Mouse (Mus musculus) embryonic facial prominence, embryonic 13.5 days (tissue): ENCODE data around the gene Pfkm. TPM values are rescaled to one million over a fixed set of nuclear protein-coding genes. Genes with fewer than 3 reads are reported as not detected.

ENCODE experiments used
- ATAC-seq: fragments of 200-750 bp; cut with Nextera tagmentation; 2 replicates; pipeline ENCODE4 v1.8.0; 2017; ENCODE audit warnings: low read depth; ENCODE audit not compliant: insufficient number of reproducible peaks, insufficient read depth, low FRiP score, low TSS enrichment
- H3K27ac ChIP-seq: fragments of 300-500 bp; sonication (generic); 2 replicates; pipeline ENCODE4 v1.5.1; 2015; ENCODE audit warnings: moderate library complexity, mild to moderate bottlenecking, inconsistent platforms
- H3K27me3 ChIP-seq: fragments of 300-500 bp; sonication (generic); 2 replicates; pipeline ENCODE4 v1.6.1; 2015; ENCODE audit warnings: mild to moderate bottlenecking, inconsistent platforms
- H3K36me3 ChIP-seq: fragments of 300-500 bp; sonication (generic); 2 replicates; pipeline ENCODE4 v1.6.1; 2015; ENCODE audit warnings: mild to moderate bottlenecking, inconsistent platforms
- H3K4me1 ChIP-seq: fragments of 300-500 bp; sonication (generic); 2 replicates; pipeline ENCODE4 v1.6.1; 2015; ENCODE audit warnings: inconsistent platforms
- H3K4me2 ChIP-seq: fragments of 300-500 bp; sonication (generic); 2 replicates; pipeline ENCODE4 v1.6.1; 2015; ENCODE audit warnings: moderate library complexity, mild to moderate bottlenecking, inconsistent platforms
- H3K4me3 ChIP-seq: fragments of 300-500 bp; sonication (generic); 2 replicates; pipeline ENCODE4 v1.5.1; 2015; ENCODE audit warnings: mild to moderate bottlenecking, inconsistent platforms
- H3K9ac ChIP-seq: fragments of 300-500 bp; sonication (generic); 2 replicates; pipeline ENCODE4 v1.6.1; 2015; ENCODE audit warnings: mild to moderate bottlenecking, inconsistent platforms
- H3K9me3 ChIP-seq: fragments of 300-500 bp; sonication (generic); 2 replicates; pipeline ENCODE4 v1.6.1; 2016; ENCODE audit warnings: inconsistent platforms
- WGBS: fragments of 180-500 bp; shearing (Covaris S2); methylation state at CpG from one replicate; pipeline ENCODE4 v1.1.7; 2015; ENCODE audit warnings: mixed read lengths; 5-methylcytosine and 5-hydroxymethylcytosine counted together
- polyA plus RNA-seq: library from polyadenylated mRNA; unstranded; fragments of >200 nt; fragmentation: Nextera tagmentation; extraction: Ambion mirVana; gene quantifications from 2 replicates; pipeline ENCODE4 v1.2.1, GENCODE M21; 2015

The Pfkm gene
- polyA plus RNA-seq, 1 experiment from 2014 or later, result 47.0 TPM

GRCm38 (mm10) chr15:98120831-98121230, 28.4 kb downstream of the Pfkm start:
- Histone ChIP-seq H3K4me1 (no peaks in the 10 kb centered on the region), H3K9me3 (no peaks in the 10 kb centered on the region), H3K4me3 (no peak overlapping the region), H3K9ac (peak overlapping the region; percentile 46; the same call in 1 of the 2 replicates), H3K27ac (no peak overlapping the region), H3K4me2 (no peak overlapping the region), H3K36me3 (peaks cover 94% of the 10 kb centered on the region), H3K27me3 (no peaks in the 10 kb centered on the region)
- WGBS, result 93% methylated on average over 20 of the region's 20 CpGs
- no peak for ATAC-seq

- 83% methylated on average over 4 of the region's 4 CpGs for WGBS
- Histone ChIP-seq H3K4me3 (no peak overlapping the region), H3K4me2 (no peak overlapping the region), H3K4me1 (no peaks in the 10 kb centered on the region), H3K36me3 (peaks cover 98% of the 10 kb centered on the region), H3K9ac (no peak overlapping the region), H3K27ac (no peak overlapping the region), H3K27me3 (no peaks in the 10 kb centered on the region), H3K9me3 (no peaks in the 10 kb centered on the region)
- ATAC-seq, result no peak
Measured at GRCm38 (mm10) chr15:98131001-98131400, 38.6 kb downstream of the Pfkm start.

GRCm38 (mm10) chr15:98131451-98131850, 39.1 kb downstream of the Pfkm start:
- no peaks in the 10 kb centered on the region for H3K4me1 ChIP-seq
- WGBS, result 93% methylated on average over 7 of the region's 7 CpGs

GRCm38 (mm10) chr15:98131942-98132655, 39.7 kb downstream of the Pfkm start:
- H3K9me3 ChIP-seq, result no peaks in the 10 kb centered on the region
- H3K4me2 ChIP-seq, result no peak overlapping the region
- no peaks in the 10 kb centered on the region for H3K27me3 ChIP-seq
- no peak overlapping the region for H3K9ac ChIP-seq
- H3K4me3 ChIP-seq, result no peak overlapping the region
- H3K4me1 ChIP-seq, result no peaks in the 10 kb centered on the region
- ATAC-seq, result no peak
- WGBS, result 75% methylated on average over 15 of the region's 15 CpGs
- no peak overlapping the region for H3K27ac ChIP-seq
- peaks cover 98% of the 10 kb centered on the region for H3K36me3 ChIP-seq

More at GRCm38 (mm10) chr15:98131451-98131850, 39.1 kb downstream of the Pfkm start:
- Histone ChIP-seq H3K9me3 (no peaks in the 10 kb centered on the region), H3K27me3 (no peaks in the 10 kb centered on the region), H3K4me2 (no peak overlapping the region), H3K4me3 (no peak overlapping the region), H3K36me3 (peaks cover 98% of the 10 kb centered on the region), H3K27ac (no peak overlapping the region), H3K9ac (no peak overlapping the region)
- no peak for ATAC-seq

GRCm38 (mm10) chr15:98133471-98133870, 41.1 kb downstream of the Pfkm start:
- Histone ChIP-seq H3K9ac (no peak overlapping the region), H3K27ac (no peak overlapping the region), H3K9me3 (no peaks in the 10 kb centered on the region), H3K4me1 (no peaks in the 10 kb centered on the region), H3K4me2 (no peak overlapping the region), H3K27me3 (no peaks in the 10 kb centered on the region), H3K4me3 (no peak overlapping the region), H3K36me3 (peaks cover 96% of the 10 kb centered on the region)
- WGBS, result 86% methylated on average over 3 of the region's 3 CpGs
- no peak for ATAC-seq

GRCm38 (mm10) chr15:98134034-98134433, 41.6 kb downstream of the Pfkm start:
- H3K27ac ChIP-seq, result no peak overlapping the region
- H3K4me1 ChIP-seq, result no peaks in the 10 kb centered on the region
- WGBS, result 91% methylated on average over 4 of the region's 4 CpGs
- peaks cover 95% of the 10 kb centered on the region for H3K36me3 ChIP-seq
- ATAC-seq, result no peak
- no peak overlapping the region for H3K4me2 ChIP-seq
- H3K9me3 ChIP-seq, result no peaks in the 10 kb centered on the region
- H3K27me3 ChIP-seq, result no peaks in the 10 kb centered on the region
- H3K4me3 ChIP-seq, result no peak overlapping the region
- no peak overlapping the region for H3K9ac ChIP-seq

GRCm38 (mm10) chr15:98134666-98135065, 42.3 kb downstream of the Pfkm start:
- no peak for ATAC-seq
- Histone ChIP-seq H3K4me3 (no peak overlapping the region), H3K4me1 (no peaks in the 10 kb centered on the region), H3K27ac (no peak overlapping the region), H3K9ac (no peak overlapping the region), H3K9me3 (no peaks in the 10 kb centered on the region), H3K4me2 (no peak overlapping the region), H3K36me3 (peaks cover 96% of the 10 kb centered on the region), H3K27me3 (no peaks in the 10 kb centered on the region)
- 87% methylated on average over 3 of the region's 3 CpGs for WGBS

- Histone ChIP-seq H3K4me3 (no peak overlapping the region), H3K27ac (no peak overlapping the region), H3K4me1 (no peaks in the 10 kb centered on the region), H3K4me2 (no peak overlapping the region), H3K9me3 (no peaks in the 10 kb centered on the region), H3K9ac (no peak overlapping the region), H3K36me3 (peaks cover 95% of the 10 kb centered on the region), H3K27me3 (no peaks in the 10 kb centered on the region)
- no peak for ATAC-seq
- 93% methylated on average over 13 of the region's 13 CpGs for WGBS
Measured at GRCm38 (mm10) chr15:98135671-98136070, 43.3 kb downstream of the Pfkm start.

GRCm38 (mm10) chr15:98136871-98137270, 44.5 kb downstream of the Pfkm start:
- no peak for ATAC-seq
- Histone ChIP-seq H3K36me3 (peaks cover 93% of the 10 kb centered on the region), H3K27me3 (no peaks in the 10 kb centered on the region), H3K27ac (no peak overlapping the region), H3K9me3 (no peaks in the 10 kb centered on the region), H3K4me1 (no peaks in the 10 kb centered on the region), H3K4me3 (no peak overlapping the region), H3K4me2 (no peak overlapping the region), H3K9ac (no peak overlapping the region)
- 93% methylated on average over 9 of the region's 9 CpGs for WGBS

GRCm38 (mm10) chr15:98139763-98140162, 47.4 kb downstream of the Pfkm start:
- Histone ChIP-seq H3K4me3 (no peak overlapping the region), H3K4me1 (peaks cover 6% of the 10 kb centered on the region), H3K27me3 (no peaks in the 10 kb centered on the region), H3K4me2 (no peak overlapping the region), H3K27ac (no peak overlapping the region), H3K9me3 (no peaks in the 10 kb centered on the region), H3K36me3 (peaks cover 71% of the 10 kb centered on the region), H3K9ac (no peak overlapping the region)
- no peak for ATAC-seq
- 89% methylated on average over 7 of the region's 7 CpGs for WGBS

GRCm38 (mm10) chr15:98140809-98141208, 48.4 kb downstream of the Pfkm start:
- peaks cover 60% of the 10 kb centered on the region for H3K36me3 ChIP-seq
- H3K9ac ChIP-seq, result no peak overlapping the region
- peaks cover 8% of the 10 kb centered on the region for H3K4me1 ChIP-seq
- H3K27me3 ChIP-seq, result no peaks in the 10 kb centered on the region
- no peak overlapping the region for H3K4me3 ChIP-seq
- WGBS, result 84% methylated on average over 5 of the region's 5 CpGs
- no peak overlapping the region for H3K27ac ChIP-seq
- H3K4me2 ChIP-seq, result no peak overlapping the region
- no peak for ATAC-seq
- H3K9me3 ChIP-seq, result no peaks in the 10 kb centered on the region

- no peak overlapping the region for H3K4me3 ChIP-seq
- no peak overlapping the region for H3K4me2 ChIP-seq
- ATAC-seq, result no peak
- H3K9me3 ChIP-seq, result no peaks in the 10 kb centered on the region
- WGBS, result 79% methylated on average over 10 of the region's 10 CpGs
- peaks cover 44% of the 10 kb centered on the region for H3K36me3 ChIP-seq
- H3K27me3 ChIP-seq, result no peaks in the 10 kb centered on the region
- peaks cover 11% of the 10 kb centered on the region for H3K4me1 ChIP-seq
- no peak overlapping the region for H3K9ac ChIP-seq
- H3K27ac ChIP-seq, result no peak overlapping the region
Measured at GRCm38 (mm10) chr15:98142515-98142914, 50.1 kb downstream of the Pfkm start.
